Mouse (Mus musculus) neutrophil, adult 65 days (primary cell): ENCODE data around the gene Cabin1. TPM values are rescaled to one million over a fixed set of nuclear protein-coding genes. Genes with fewer than 3 reads are reported as not detected.

ENCODE experiments used
- total RNA-seq: library from RNA; stranded (reverse); gene quantifications from 2 replicates; pipeline ENCODE4 v1.2.4, GENCODE M21; 2023

The Cabin1 gene
- 43.4 and 62.8 TPM in 2 replicates for total RNA-seq

DNA sequence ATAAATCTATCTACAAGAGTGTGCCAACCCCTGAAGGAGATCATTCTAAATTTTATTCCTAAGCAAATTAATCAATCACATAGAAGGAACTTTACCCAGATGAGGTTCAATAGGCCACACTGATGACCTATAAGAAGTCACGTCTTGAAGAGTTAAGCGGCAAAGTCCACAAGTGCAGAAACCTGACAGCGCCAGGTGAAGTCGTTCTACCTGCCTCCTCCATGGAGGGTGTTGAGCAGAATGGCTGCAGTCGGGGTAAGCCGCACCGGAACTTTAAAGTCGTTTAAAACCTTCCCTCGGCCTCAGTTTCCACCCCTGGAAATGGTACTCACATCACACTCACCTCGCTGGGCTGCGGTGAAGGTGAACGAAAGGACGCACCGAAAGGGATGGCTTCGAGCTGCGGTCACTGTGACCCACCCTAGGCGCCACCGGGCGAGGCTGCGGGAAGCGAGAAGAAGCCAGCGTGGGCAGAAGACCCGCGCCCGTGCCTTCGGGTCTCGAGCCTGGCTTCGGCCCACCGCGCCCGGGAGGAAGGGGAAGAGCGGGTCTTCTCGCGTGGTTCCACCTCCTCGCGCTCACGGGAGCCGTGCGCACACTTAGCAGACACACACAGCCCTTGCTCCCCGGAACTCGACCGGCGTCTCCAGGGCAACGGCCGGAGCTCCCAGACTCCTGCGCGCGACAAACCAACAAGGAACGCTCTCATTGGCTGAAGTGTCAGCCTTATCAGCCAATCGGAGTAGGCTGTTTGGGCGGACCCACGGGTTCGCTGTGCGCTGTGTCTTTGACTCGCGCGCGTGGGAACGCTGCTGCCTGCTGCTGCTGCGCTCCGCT, at the start of gene Cabin1:
TSS of gene Cabin1 (minus strand) at position 660 of the 837 bp plus-strand sequence.

DNA sequence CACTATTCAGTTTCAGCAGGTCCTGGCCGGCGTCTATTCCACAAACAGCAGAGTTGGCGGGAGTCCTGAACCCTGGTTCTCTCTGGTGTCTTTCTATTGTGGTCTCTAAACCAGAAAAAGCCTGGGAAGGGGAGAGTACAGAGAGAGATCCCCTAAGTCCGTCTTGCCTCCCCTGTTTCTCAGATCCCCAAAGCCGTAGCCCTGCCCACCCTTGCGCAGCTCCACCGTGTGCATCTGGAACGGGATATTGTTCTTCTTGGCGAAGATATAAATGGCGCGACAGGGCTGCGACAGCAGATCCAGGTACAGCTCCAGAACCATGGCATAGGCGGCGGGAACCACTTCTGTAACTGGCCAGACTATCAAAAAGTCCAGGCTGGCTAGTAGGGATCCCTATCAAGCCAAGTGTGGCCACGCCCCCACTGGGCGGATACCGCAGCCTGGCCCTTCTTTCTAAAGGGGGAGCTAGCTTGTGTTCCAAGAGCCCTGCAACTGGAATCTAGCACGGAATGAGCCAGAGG, 34.1 kb upstream of the Cabin1 start, which contains the start of gene Gstt1:
TSS of gene Gstt1 (minus strand) at position 409 of the 521 bp plus-strand sequence.

DNA sequence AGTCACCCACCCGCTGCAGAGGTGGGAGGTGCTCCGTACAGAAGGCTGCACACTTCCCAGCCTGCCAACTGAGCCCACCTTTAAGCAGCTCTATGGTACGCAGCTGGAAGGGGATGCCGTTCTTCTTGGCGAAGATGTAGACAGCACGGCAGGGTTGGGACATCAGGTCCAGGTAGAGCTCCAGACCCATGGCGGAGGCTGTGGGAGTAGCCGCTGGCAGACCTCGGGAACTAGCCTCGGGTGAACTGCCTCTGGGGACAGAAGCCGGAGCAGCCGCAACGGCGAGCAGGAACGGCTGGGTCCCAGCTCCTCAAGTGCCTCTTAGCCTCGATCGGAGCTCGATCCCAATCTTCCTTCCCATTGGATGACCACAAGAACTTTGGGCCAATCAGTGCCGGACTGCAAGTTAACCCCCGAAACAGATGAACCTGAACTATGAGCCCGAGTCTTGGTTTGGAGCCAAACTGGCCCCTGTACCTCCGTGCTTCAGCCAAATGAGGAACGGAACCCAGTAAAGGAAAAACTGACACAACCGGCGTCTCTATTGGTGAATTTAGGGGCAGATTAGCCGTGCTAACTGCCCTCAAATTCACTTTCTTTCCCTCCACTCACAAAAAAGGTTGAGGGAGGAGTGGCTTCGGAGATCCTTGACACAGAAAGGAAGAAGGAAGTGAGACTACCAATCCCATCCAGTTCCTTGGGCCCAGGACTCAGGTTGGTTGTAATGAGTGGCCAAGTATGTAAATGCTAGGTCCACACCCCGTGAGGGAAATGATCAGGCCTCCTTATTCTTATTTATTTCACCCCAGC, 16.8 kb upstream of the Cabin1 start, which contains the start of the genes Gm20441 and Gstt3:
TSS of gene Gm20441 (minus strand) at position 186 of the 810 bp plus-strand sequence.
TSS of gene Gstt3 (minus strand) at position 646 of the 810 bp plus-strand sequence.

DNA sequence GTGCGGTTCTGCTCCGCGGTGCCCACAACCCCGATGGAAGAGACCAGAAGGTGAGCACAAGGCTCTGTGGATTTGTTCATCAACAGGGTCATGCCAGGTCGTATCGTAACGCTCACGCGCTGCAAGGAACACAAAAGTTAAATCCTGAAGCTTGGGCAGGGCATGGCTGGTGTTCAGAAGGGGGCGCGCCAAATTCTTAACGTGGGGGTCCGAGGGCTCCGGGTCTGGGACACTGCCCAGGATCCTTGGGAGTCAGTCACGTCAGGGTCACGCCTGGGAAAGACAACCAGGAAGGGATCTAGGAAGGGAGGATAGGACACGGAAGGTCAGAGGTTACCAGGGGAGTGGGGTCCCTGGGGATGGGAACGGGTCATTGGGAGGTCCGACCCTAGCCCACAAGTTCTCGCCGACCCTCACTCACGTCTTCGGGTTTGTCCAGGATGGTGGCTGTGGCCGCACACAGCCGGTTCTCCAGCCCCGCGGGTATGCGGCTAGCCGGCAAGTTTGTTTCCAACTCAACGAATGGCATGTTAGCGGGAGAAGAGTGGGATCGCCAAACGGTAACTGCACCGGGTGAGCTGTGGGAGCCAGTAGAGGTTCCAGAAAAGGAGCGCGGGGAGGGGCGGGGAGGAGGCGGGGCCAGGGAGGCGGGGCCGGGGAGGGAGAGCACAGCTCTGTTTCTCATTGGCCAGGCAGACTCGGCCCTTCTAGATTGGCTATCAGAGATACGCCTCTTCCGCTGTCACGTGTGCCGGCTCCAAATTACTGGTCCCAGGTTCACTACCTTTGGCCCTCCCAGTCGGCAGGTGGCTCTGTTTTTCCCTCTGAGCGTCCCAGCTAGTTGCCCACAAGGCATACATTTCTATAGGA, 8.9 kb upstream of the Cabin1 start, which contains the start of gene Ddt:
TSS of gene Ddt (minus strand) at position 620 of the 870 bp plus-strand sequence.

DNA sequence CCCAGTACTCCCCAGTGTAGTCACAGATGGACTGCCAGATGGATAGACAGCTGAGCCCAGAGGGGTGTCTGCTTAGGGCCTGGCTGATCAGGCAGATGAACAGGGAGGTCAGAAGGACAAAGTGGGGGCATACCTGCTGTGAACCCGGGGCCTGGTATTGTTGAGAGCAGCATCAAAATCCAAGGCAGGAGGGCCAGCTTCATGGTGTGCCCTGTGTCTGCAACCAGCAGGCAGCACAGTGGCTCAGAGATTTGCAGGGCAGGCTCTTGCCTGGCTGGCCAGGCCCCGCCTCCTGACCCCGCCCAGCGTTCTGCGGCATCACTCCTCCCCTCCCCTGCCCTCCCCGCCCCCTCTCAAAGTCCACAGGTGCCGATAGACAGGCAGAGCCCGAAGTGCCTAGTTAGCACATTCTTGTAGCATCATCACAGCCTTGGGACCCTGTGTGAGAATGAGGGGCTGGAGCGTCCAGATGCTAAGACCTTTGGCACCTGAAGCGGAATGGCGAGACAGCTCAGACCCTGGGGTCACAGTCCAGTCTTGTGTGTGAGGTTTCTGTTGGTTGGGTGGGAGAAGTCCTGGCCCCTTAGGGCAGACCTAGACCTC, 120.3 kb downstream of the Cabin1 start, which contains the start of gene Susd2:
TSS of gene Susd2 (minus strand) at position 268 of the 603 bp plus-strand sequence.

Other genes with a start within 250 kb of the Cabin1 start
- gene Snrpd3, start 246.8 kb downstream of the Cabin1 start, total RNA-seq, result 46.2 and 47.1 TPM in 2 replicates
- 56.3 and 61.9 TPM in 2 replicates for gene Gucd1, start 246.4 kb downstream of the Cabin1 start, total RNA-seq
- 4.6 and 4.7 TPM in 2 replicates for gene Lrrc75b, start 204.0 kb downstream of the Cabin1 start, total RNA-seq
- gene Ggt1, start 202.7 kb downstream of the Cabin1 start, total RNA-seq, result 16.3 and 24.8 TPM in 2 replicates
- gene Ggt5, start 175.0 kb downstream of the Cabin1 start, total RNA-seq, result 27.9 and 34.1 TPM in 2 replicates
- gene Susd2, start 120.3 kb downstream of the Cabin1 start, total RNA-seq, result 0.44 and 0.52 TPM in 2 replicates
- 8.1 and 10.5 TPM in 2 replicates for gene Ddt, start 9.1 kb upstream of the Cabin1 start, total RNA-seq
- gene Gm20441, start 16.6 kb upstream of the Cabin1 start, total RNA-seq, result not detected in 2 replicates
- gene Gstt3, start 17.1 kb upstream of the Cabin1 start, total RNA-seq, result 2.7 and 3.1 TPM in 2 replicates
- not detected in 2 replicates for gene Gstt1, start 34.2 kb upstream of the Cabin1 start, total RNA-seq
- gene Gstt4, start 58.2 kb upstream of the Cabin1 start, total RNA-seq, result not detected in 2 replicates
- gene Gstt2, start 73.1 kb upstream of the Cabin1 start, total RNA-seq, result 3.7 and 5.0 TPM in 2 replicates
- 40.2 and 55.7 TPM in 2 replicates for gene Mif, start 95.9 kb upstream of the Cabin1 start, total RNA-seq
- 1.5 and 1.6 TPM in 2 replicates for gene Derl3, start 129.1 kb upstream of the Cabin1 start, total RNA-seq
- gene Smarcb1, start 157.3 kb upstream of the Cabin1 start, total RNA-seq, result 28.9 and 30.1 TPM in 2 replicates
- 2.7 and 6.3 TPM in 2 replicates for gene Chchd10, start 168.8 kb upstream of the Cabin1 start, total RNA-seq
- not detected in 2 replicates for gene Mmp11, start 172.2 kb upstream of the Cabin1 start, total RNA-seq
- gene Gm867, start 176.3 kb upstream of the Cabin1 start, total RNA-seq, result not detected in 2 replicates
- 1.9 and 9.3 TPM in 2 replicates for gene Vpreb3, start 178.7 kb upstream of the Cabin1 start, total RNA-seq
- gene Gm5134, start 190.2 kb upstream of the Cabin1 start, total RNA-seq, result not detected in 2 replicates